Mouse (Mus musculus) olfactory bulb, adult 2 months (tissue): ENCODE data around the gene Ugt1a1.

Experiments used
- CTCF ChIP-seq: fragments of 200-500 bp; IDR thresholded peaks from 2 replicates; pipeline ENCODE4 v1.5.1; 2012; ENCODE audit warnings: low read depth, mild to moderate bottlenecking, low read length, moderate library complexity; ENCODE audit not compliant: insufficient read depth
- POLR2A ChIP-seq: fragments of 200-500 bp; IDR thresholded peaks from 2 replicates; pipeline ENCODE4 v1.6.1; 2012; ENCODE audit warnings: mild to moderate bottlenecking, low read depth, low read length, moderate library complexity; ENCODE audit not compliant: insufficient read depth

GRCm38 (mm10) chr1:88258881-88259642 is 47.3 kb downstream of the Ugt1a1 start:
- TF ChIP-seq CTCF (no peak), POLR2A (no peak)
